Comparison of ENCODE assay signal across 14 mouse cellular contexts in the genomic region with DNA sequence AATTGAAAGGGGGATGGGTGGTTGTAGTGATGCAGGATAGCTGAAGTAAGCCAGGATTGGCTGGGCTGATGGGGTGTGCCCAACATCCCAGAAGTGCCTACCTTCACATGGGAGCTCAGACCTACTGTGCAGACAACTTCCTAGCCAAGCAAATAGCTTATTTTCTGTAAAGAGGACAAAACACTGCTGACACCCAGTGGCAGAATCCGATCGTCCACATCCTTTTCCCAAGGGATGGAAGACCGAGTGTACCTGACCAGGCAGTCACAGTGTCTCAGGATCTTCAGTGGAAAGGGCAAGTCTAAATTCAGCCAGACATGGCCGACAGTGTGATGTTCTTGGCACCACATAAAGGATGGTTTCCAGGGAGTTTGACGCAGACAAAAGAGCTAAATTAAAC.
"Had no signal": no experiment of that assay in that cellular context is flagged by ENCODE, and none has a peak within 500 bp of the region (broad histone marks: within the 10 kb centered on the region; RNA-seq: fewer than 3 reads in every experiment).

No protein-coding gene starts in this region.

- DNase-seq: kidney, adult 18-20 months; kidney, adult 9 months; kidney, postnatal 14 days; kidney, postnatal 4 days; liver, embryonic 13.5 days; lung, adult 2 months; lung, postnatal 14 days; lung, postnatal 4 days; right cerebral cortex, postnatal 25 days; spleen, adult 18-20 months; thymus, adult 18-20 months; thymus, postnatal 36 days had no signal

- H3K4me3 ChIP-seq: liver, embryonic 13.5 days; midbrain, embryonic 13.5 days; stomach, embryonic 15.5 days had no signal

- H3K27ac ChIP-seq: liver, embryonic 13.5 days; midbrain, embryonic 13.5 days; stomach, embryonic 15.5 days had no signal

- H3K4me1 ChIP-seq: liver, embryonic 13.5 days; midbrain, embryonic 13.5 days; stomach, embryonic 15.5 days had no signal
